Mouse (Mus musculus): ENCODE measurements around the gene 1810010D01Rik. TPM values are rescaled to one million over a fixed set of nuclear protein-coding genes. Genes with fewer than 3 reads are reported as not detected.

The 1810010D01Rik gene
- polyA plus RNA-seq, 1 experiment from 2014 or later: not detected

DNA sequence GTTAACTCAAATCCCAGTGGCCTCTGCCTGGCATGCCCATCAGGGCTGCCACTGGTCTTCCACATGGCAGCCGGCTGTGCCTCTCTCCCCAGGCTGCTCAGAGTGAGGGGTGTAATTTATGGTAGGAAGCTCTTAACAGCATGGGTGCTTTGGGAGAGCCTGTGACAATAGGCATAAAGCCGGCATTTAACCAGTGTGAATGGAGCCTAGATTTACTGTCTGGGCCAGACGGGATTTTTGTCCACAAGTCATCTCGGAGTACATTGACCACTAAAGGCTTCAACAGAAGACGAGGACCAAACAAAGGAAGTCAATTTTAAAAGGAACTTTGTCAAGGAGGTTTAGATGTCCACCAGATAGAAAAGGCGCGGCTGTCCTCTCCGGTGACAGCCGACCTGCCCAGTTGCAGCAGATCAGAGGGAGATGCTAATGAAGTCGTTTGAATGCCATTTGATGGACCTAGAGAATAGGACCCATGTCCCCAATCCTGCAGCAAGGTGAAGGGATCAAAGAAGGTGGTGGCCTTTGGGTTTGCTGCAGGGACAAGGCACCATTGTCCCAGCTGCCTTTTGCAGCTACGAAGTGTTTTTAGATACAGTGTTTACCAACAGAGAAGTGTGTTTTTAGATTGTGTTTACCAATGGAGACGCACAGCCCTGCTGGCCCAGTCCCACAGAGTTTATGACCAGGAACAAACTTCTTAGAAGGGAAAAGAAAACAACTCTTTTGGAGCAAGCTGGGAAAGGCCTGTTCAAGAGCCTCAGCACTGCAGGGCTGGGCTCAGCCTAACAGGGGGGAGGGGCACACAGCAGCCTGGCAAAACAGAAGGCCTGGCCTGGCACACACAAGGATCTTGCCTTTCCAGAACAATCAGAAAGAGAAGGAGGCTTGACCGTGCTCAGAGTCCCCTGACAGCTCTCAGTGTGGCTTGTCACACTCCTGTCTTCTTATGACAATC, 48.4 kb downstream of the 1810010D01Rik start:
- Histone ChIP-seq H3K36me3 (no peaks in the 10 kb centered on the region), H3K9me3 (replicated peaks) (no peaks in the 10 kb centered on the region), H3K27me3 (replicated peaks) (no peaks in the 10 kb centered on the region), H3K4me1 (peaks cover 15% of the 10 kb centered on the region; the same call in 1 of the 2 replicates), H3K4me3 (replicated peaks) (no peak overlapping the region), H3K9ac (replicated peaks) (no peak overlapping the region), H3K27ac (replicated peaks) (no peak overlapping the region), H3K4me2 (no peak overlapping the region)
- 9% methylated on average over 13 of the region's 13 CpGs for WGBS
- ATAC-seq (ENCODE audit: low FRiP score): peak; percentile 63; the same call in 1 of the 2 replicates

Other genes starting within 250 kb of the 1810010D01Rik start
- gene Tpcn2, start 75.9 kb upstream of the 1810010D01Rik start, polyA plus RNA-seq (2015; fragmentation: Nextera tagmentation; extraction: Ambion mirVana): 3.2 and 4.8 TPM in 2 replicates
- 1.7 and 2.2 TPM in 2 replicates for gene Mrgprf, start 92.7 kb upstream of the 1810010D01Rik start, polyA plus RNA-seq (2015; fragmentation: Nextera tagmentation; extraction: Ambion mirVana)
- 0.44 and 0.61 TPM in 2 replicates for gene Mrgprd, start 106.7 kb upstream of the 1810010D01Rik start, polyA plus RNA-seq (2015; fragmentation: Nextera tagmentation; extraction: Ambion mirVana)